Mouse (Mus musculus): ENCODE results near the gene Akr1b10.

DNA sequence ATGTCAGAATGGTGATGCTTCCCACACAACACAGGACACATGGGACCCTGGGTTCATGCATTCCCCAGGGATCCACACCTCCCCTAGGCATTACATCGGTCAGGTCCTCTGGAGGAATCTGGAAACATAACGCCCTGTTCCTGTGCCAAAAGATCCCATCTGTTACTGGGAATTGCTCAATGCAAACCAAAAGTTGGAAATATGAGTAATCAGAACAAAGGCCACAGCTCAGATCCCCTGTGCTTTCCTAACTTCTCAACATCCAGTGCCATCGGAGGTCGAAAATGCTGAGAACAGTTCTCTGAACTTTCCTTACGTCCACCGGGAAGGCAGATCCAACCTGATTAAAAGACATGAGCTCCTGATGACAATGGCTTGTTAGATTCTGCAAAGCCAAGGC lies 40.6 kb upstream of the Akr1b10 start:
- no peak for TF ChIP-seq POLR2A (IDR thresholded peaks at IDR 0.05; ENCODE audit: insufficient read depth, low read depth, low read length)
- TF ChIP-seq CTCF (IDR thresholded peaks at IDR 0.05; ENCODE audit: insufficient read depth, low read depth, low read length), result no peak
